Mouse (Mus musculus): ENCODE measurements around the gene Rpl6. TPM values are rescaled to one million over a fixed set of nuclear protein-coding genes. Genes with fewer than 3 reads are reported as not detected.
A peak's percentile ranks its signal among the peaks of the same experiment; 100 is the strongest.
"Not testable (repeated sequence)": the region's sequence is repeated elsewhere in the genome, so short reads cannot be mapped to it uniquely, and the experiment has no call there.

The Rpl6 gene
- polyA plus RNA-seq, 1 experiment from 2014 or later, result 620 TPM

DNA sequence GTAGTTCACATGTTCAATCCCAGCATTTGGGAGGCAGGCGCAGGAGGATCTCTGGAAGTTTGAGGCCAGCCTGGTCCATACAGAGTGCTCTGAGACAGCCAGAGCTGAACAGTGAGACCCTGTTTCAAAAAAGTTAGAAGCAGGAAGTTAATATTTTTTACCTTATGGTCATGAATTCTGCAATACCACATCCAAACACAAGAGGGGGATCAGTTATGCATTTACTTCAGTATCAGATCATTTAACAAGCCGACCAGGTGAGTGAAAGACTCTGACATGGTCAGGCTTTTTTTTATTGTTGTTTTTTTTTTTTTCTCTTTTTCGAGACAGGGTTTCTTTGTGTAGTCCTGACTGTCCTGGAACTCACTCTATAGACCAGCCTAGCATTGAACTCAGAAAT is 2.5 kb upstream of the Rpl6 start:
- 59% methylated on average over 3 of the region's 3 CpGs for WGBS
- no peak overlapping the region for H3K4me2 ChIP-seq (ENCODE audit: low read depth, low read length, severe bottlenecking)
- H3K9ac ChIP-seq (ENCODE audit: low read length), result no peak overlapping the region
- H3K27me3 ChIP-seq (ENCODE audit: control insufficient read depth, insufficient read depth, low read length), result no peaks in the 10 kb centered on the region
- ATAC-seq (replicated peaks; ENCODE audit: low FRiP score) (no peak), DNase-seq (ENCODE audit: low spot score) (no peak)
- no peak overlapping the region for H3K4me3 ChIP-seq (ENCODE audit: low read depth, low read length)
- no peak overlapping the region for H3K27ac ChIP-seq (ENCODE audit: low read depth, low read length)
- H3K36me3 ChIP-seq (ENCODE audit: control insufficient read depth, insufficient read depth, low read length), result peaks cover 7% of the 10 kb centered on the region
- H3K4me1 ChIP-seq (replicated peaks; ENCODE audit: control insufficient read depth, insufficient read depth, low read length), result peaks cover 6% of the 10 kb centered on the region
- no peaks in the 10 kb centered on the region for H3K9me3 ChIP-seq (ENCODE audit: control insufficient read depth, low read length)

DNA sequence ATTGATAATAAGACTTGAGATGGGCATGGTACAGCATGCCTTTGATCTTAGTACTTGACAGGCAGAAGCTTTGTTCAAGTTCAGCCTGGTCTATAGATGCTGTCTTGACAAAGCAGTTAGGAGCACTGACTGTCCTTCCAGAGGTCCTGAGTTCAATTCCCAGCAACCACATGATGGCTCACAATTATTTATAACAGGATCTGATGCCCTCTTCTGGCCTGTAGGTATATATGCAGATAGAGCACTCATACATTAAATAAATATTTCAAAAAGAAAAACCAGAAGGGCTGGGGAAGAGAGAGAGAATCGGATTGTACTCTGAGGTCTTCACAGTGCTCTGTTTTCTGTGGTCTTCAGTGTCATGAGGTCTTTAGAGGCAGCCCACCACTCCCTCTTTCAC is 1.8 kb upstream of the Rpl6 start:
- no peaks in the 10 kb centered on the region for H3K27me3 ChIP-seq (ENCODE audit: control insufficient read depth, insufficient read depth, low read length)
- no peak overlapping the region for H3K4me2 ChIP-seq (ENCODE audit: low read depth, low read length, severe bottlenecking)
- no peak for ATAC-seq (replicated peaks; ENCODE audit: low FRiP score)
- WGBS, result 83% methylated on average over 1 of the region's 1 CpGs
- H3K4me3 ChIP-seq (ENCODE audit: low read depth, low read length), result no peak overlapping the region
- peaks cover 6% of the 10 kb centered on the region for H3K4me1 ChIP-seq (replicated peaks; ENCODE audit: control insufficient read depth, insufficient read depth, low read length)
- no peak overlapping the region for H3K9ac ChIP-seq (ENCODE audit: low read length)
- no peaks in the 10 kb centered on the region for H3K9me3 ChIP-seq (ENCODE audit: control insufficient read depth, low read length)
- peaks cover 15% of the 10 kb centered on the region for H3K36me3 ChIP-seq (ENCODE audit: control insufficient read depth, insufficient read depth, low read length)
- no peak overlapping the region for H3K27ac ChIP-seq (ENCODE audit: low read depth, low read length)
- DNase-seq (ENCODE audit: low spot score), result no peak

DNA sequence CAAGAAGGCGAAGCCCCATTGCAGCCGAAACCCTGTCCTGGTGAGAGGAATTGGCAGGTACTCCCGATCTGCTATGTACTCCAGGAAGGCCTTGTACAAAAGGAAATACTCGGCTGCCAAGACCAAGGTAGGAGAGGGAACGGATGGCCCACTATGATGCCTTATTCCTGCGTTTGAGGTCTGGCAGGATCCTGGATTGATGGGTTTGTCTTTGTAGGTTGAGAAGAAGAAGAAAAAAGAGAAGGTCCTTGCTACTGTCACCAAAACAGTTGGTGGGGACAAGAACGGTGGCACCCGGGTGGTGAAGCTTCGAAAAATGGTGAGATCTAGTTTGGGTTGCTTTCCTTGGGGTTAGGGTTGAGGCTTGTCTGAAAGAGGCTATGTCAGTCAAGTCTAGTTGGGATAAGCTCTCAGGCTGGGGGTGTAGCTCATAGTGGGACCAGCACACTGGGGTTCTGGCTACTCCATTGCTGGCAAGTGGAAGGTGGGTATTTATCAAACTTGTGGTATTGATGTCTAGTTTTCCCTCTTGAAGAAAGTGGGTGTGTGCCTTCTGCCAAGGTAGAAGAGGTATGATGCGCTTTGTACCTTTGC is 1.4 kb downstream of the Rpl6 start:
- H3K4me3 ChIP-seq (ENCODE audit: low read depth, low read length), result peak overlapping the region; percentile 98
- H3K27me3 ChIP-seq (ENCODE audit: control insufficient read depth, insufficient read depth, low read length); DNase-seq (ENCODE audit: low spot score); ATAC-seq (replicated peaks; ENCODE audit: low FRiP score); H3K4me1 ChIP-seq (replicated peaks; ENCODE audit: control insufficient read depth, insufficient read depth, low read length); H3K27ac ChIP-seq (ENCODE audit: low read depth, low read length); H3K9me3 ChIP-seq (ENCODE audit: control insufficient read depth, low read length): not testable (repeated sequence)
- peak overlapping the region; percentile 69 for H3K4me2 ChIP-seq (ENCODE audit: low read depth, low read length, severe bottlenecking)
- 83% methylated on average over 8 of the region's 10 CpGs for WGBS
- H3K9ac ChIP-seq (ENCODE audit: low read length), result peak overlapping the region; percentile 98
- H3K36me3 ChIP-seq (ENCODE audit: control insufficient read depth, insufficient read depth, low read length), result peaks cover 31% of the 10 kb centered on the region

DNA sequence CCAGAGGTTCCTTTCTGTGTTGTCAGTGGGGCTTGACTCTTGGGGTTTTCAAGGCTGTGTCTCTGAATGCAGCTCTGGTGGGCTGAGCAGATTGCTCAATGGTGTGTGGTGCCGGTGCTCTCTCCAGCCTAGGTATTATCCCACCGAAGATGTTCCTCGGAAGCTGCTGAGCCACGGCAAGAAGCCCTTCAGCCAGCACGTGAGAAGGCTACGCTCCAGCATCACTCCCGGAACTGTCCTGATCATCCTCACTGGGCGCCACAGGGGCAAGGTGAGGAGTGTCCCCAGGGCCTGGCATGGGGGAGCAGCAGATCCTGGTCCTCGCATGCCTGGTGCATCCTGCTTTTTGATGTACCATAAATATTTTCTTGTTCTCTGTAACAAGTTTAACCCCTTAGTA is 2.3 kb downstream of the Rpl6 start:
- DNase-seq (ENCODE audit: low spot score) (no peak), ATAC-seq (replicated peaks; ENCODE audit: low FRiP score) (no peak)
- Histone ChIP-seq H3K36me3 (ENCODE audit: control insufficient read depth, insufficient read depth, low read length) (peaks cover 40% of the 10 kb centered on the region), H3K4me2 (ENCODE audit: low read depth, low read length, severe bottlenecking) (no peak overlapping the region), H3K27ac (ENCODE audit: low read depth, low read length) (no peak overlapping the region), H3K9me3 (ENCODE audit: control insufficient read depth, low read length) (no peaks in the 10 kb centered on the region), H3K4me3 (ENCODE audit: low read depth, low read length) (no peak overlapping the region), H3K4me1 (replicated peaks; ENCODE audit: control insufficient read depth, insufficient read depth, low read length) (peaks cover 6% of the 10 kb centered on the region), H3K9ac (ENCODE audit: low read length) (no peak overlapping the region), H3K27me3 (ENCODE audit: control insufficient read depth, insufficient read depth, low read length) (no peaks in the 10 kb centered on the region)
- WGBS, result 84% methylated on average over 9 of the region's 9 CpGs

DNA sequence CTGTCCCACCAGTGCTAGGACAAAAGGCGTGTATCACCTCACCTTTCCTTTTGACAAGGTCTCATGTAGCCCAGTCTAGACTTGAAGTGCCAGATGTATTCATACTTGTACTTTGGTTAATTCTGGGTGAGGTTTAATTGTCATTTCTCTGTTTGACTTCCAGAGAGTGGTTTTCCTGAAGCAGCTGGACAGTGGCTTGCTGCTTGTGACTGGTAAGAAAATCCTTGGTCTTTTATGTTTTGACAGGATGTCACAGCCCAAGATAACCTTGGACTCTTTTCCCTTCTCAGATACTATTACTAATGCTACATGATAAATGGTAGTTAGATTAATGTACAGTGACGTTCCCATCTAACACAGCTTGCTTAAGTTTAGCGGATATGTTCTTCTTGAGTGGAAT is 2.7 kb downstream of the Rpl6 start:
- Histone ChIP-seq H3K4me3 (ENCODE audit: low read depth, low read length) (no peak overlapping the region), H3K27ac (ENCODE audit: low read depth, low read length) (no peak overlapping the region), H3K4me2 (ENCODE audit: low read depth, low read length, severe bottlenecking) (no peak overlapping the region; the same call in 1 of the 2 replicates), H3K36me3 (ENCODE audit: control insufficient read depth, insufficient read depth, low read length) (peaks cover 40% of the 10 kb centered on the region), H3K9ac (ENCODE audit: low read length) (no peak overlapping the region), H3K9me3 (ENCODE audit: control insufficient read depth, low read length) (no peaks in the 10 kb centered on the region), H3K4me1 (replicated peaks; ENCODE audit: control insufficient read depth, insufficient read depth, low read length) (peaks cover 6% of the 10 kb centered on the region), H3K27me3 (ENCODE audit: control insufficient read depth, insufficient read depth, low read length) (no peaks in the 10 kb centered on the region)
- DNase-seq (ENCODE audit: low spot score), result no peak
- ATAC-seq (replicated peaks; ENCODE audit: low FRiP score), result no peak
- WGBS, result 88% methylated on average over 3 of the region's 3 CpGs

DNA sequence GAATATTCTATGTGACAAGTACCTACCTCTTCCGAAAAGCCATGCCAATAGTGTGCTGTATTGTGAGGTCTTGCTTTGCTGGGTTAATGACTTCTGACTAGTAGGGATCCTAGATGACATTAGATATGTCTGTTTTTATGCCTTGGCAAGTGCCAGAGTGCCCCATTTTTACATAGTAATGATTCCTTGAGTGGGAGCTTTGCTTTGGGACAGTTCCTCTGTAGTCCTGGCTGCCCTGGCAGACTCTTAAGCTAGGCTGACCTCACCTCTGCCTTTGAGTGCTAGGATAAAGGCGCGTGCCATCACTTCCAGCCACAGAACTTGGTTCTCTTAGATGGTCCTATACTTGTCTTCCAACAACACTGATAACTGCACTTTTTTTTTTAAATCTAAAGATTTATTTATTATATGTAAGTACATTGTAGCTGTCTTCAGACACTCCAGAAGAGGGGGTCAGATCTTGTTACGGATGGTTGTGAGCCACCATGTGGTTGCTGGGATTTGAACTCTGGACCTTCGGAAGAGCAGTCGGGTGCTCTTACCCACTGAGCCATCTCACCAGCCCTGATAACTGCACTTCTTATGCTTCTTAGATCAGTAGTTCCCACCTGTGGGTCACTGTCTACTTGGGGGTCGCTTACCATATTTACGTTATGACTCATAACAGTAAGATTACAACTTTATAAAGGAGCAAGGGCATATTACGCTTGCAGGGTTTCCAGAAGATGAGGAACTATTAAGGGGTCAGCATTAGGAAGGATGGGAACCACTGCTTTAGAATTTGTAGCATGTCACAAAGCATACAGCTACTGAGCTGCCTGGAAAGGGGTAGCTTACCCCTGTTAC is 5.7 kb downstream of the Rpl6 start:
- ATAC-seq (replicated peaks; ENCODE audit: low FRiP score) (no peak), DNase-seq (ENCODE audit: low spot score) (no peak)
- no peak overlapping the region for H3K4me2 ChIP-seq (ENCODE audit: low read depth, low read length, severe bottlenecking)
- no peak overlapping the region for H3K4me3 ChIP-seq (ENCODE audit: low read depth, low read length)
- no peaks in the 10 kb centered on the region for H3K27me3 ChIP-seq (ENCODE audit: control insufficient read depth, insufficient read depth, low read length)
- peaks cover 45% of the 10 kb centered on the region for H3K36me3 ChIP-seq (ENCODE audit: control insufficient read depth, insufficient read depth, low read length)
- H3K9ac ChIP-seq (ENCODE audit: low read length), result no peak overlapping the region
- WGBS, result 96% methylated on average over 9 of the region's 9 CpGs
- no peak overlapping the region for H3K27ac ChIP-seq (ENCODE audit: low read depth, low read length)
- H3K4me1 ChIP-seq (replicated peaks; ENCODE audit: control insufficient read depth, insufficient read depth, low read length), result peaks cover 6% of the 10 kb centered on the region
- H3K9me3 ChIP-seq (ENCODE audit: control insufficient read depth, low read length), result no peaks in the 10 kb centered on the region

DNA sequence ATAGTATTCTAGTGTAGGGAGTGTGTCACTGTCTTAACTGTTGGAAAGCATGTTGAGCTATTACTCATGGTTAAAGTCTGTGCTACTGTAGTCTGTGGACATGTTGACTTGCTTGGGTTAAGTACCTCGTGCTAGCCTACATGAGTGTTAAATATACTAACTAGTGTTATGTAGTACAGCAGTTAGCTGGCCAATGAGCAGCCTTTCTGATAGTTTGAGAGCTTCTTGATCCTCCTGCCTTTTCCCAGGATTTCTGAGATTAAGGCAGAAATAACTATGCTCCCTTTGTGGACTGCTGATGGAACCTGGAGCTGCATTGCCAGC is 6.3 kb downstream of the Rpl6 start:
- no peak overlapping the region for H3K9ac ChIP-seq (ENCODE audit: low read length)

DNA sequence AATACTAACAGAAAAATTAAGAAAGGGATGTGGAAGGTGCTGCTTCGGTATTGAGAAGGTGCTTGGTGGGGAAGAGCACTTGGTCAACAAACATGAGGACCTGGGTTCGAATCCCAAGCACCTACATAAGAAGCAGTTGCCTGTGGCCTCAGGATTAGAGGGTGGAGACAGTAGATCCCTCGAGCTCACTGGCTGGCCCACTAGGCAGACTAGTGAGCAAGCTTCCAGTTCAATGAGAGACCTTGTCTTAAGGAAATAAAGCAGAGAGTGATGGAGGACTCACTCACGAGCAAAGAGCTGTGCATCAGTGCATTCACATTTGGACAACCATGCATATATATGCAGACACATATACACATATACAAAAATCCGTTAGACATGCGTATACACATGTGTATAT is 7.8 kb downstream of the Rpl6 start:
- Histone ChIP-seq H3K9me3 (ENCODE audit: control insufficient read depth, low read length) (no peaks in the 10 kb centered on the region), H3K9ac (ENCODE audit: low read length) (no peak overlapping the region), H3K27me3 (ENCODE audit: control insufficient read depth, insufficient read depth, low read length) (no peaks in the 10 kb centered on the region), H3K36me3 (ENCODE audit: control insufficient read depth, insufficient read depth, low read length) (peaks cover 34% of the 10 kb centered on the region), H3K4me1 (replicated peaks; ENCODE audit: control insufficient read depth, insufficient read depth, low read length) (no peaks in the 10 kb centered on the region), H3K4me2 (ENCODE audit: low read depth, low read length, severe bottlenecking) (no peak overlapping the region), H3K27ac (ENCODE audit: low read depth, low read length) (no peak overlapping the region), H3K4me3 (ENCODE audit: low read depth, low read length) (no peak overlapping the region)
- no peak for DNase-seq (ENCODE audit: low spot score)
- WGBS, result 92% methylated on average over 6 of the region's 6 CpGs
- no peak for ATAC-seq (replicated peaks; ENCODE audit: low FRiP score)

More for the DNA sequence above, 6.3 kb downstream of the Rpl6 start:
- Histone ChIP-seq H3K9me3 (ENCODE audit: control insufficient read depth, low read length) (no peaks in the 10 kb centered on the region), H3K36me3 (ENCODE audit: control insufficient read depth, insufficient read depth, low read length) (peaks cover 45% of the 10 kb centered on the region), H3K4me3 (ENCODE audit: low read depth, low read length) (no peak overlapping the region), H3K4me1 (replicated peaks; ENCODE audit: control insufficient read depth, insufficient read depth, low read length) (peaks cover 5% of the 10 kb centered on the region), H3K27me3 (ENCODE audit: control insufficient read depth, insufficient read depth, low read length) (no peaks in the 10 kb centered on the region), H3K27ac (ENCODE audit: low read depth, low read length) (no peak overlapping the region), H3K4me2 (ENCODE audit: low read depth, low read length, severe bottlenecking) (no peak overlapping the region)
- 97% methylated on average over 1 of the region's 1 CpGs for WGBS
- no peak for DNase-seq (ENCODE audit: low spot score)
- no peak for ATAC-seq (replicated peaks; ENCODE audit: low FRiP score)

DNA sequence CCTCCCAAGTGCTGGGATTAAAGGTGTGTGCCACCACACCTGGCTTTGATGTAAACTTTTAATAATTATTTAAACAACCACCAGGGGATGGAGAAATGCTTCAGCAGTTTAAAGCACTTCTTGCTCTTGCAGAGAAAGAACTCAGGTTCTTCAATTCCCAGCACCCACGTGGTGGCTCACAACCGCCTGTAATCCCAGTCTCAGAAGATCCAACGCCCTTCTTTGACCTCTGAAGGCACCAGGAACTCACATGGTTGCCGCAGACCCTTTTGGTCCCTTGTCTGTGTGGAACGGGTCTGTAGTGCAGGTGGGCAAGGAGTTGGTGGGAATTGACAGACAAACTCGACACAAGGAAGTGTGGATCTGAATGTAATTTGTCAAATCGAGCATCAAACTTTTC is 10.4 kb downstream of the Rpl6 start:
- Histone ChIP-seq H3K4me1 (replicated peaks; ENCODE audit: control insufficient read depth, insufficient read depth, low read length) (no peaks in the 10 kb centered on the region; the same call in 1 of the 2 replicates), H3K27ac (ENCODE audit: low read depth, low read length) (no peak overlapping the region), H3K27me3 (ENCODE audit: control insufficient read depth, insufficient read depth, low read length) (no peaks in the 10 kb centered on the region), H3K4me2 (ENCODE audit: low read depth, low read length, severe bottlenecking) (no peak overlapping the region), H3K9ac (ENCODE audit: low read length) (no peak overlapping the region), H3K4me3 (ENCODE audit: low read depth, low read length) (no peak overlapping the region), H3K36me3 (ENCODE audit: control insufficient read depth, insufficient read depth, low read length) (peaks cover 14% of the 10 kb centered on the region), H3K9me3 (ENCODE audit: control insufficient read depth, low read length) (no peaks in the 10 kb centered on the region)
- DNase-seq (ENCODE audit: low spot score), result no peak
- no peak for ATAC-seq (replicated peaks; ENCODE audit: low FRiP score)
- WGBS, result 58% methylated on average over 7 of the region's 7 CpGs

Measured in forebrain, embryonic 11.5 days (tissue).